Mouse (Mus musculus) midbrain, embryonic 15.5 days (tissue): Measurements from ENCODE around the gene H2-DMb1. TPM values are rescaled to one million over a fixed set of nuclear protein-coding genes. Genes with fewer than 3 reads are reported as not detected.

Experiments
- polyA plus RNA-seq: library from polyadenylated mRNA; unstranded; fragments of >200 nt; fragmentation: Nextera tagmentation; extraction: Ambion mirVana; gene quantifications from 2 replicates; pipeline ENCODE4 v1.2.1, GENCODE M21; 2015

The H2-DMb1 gene
- polyA plus RNA-seq, 1 experiment from 2014 or later: 0.79 TPM

Other genes with a start within 250 kb of the H2-DMb1 start
- 0.50 and 0.51 TPM in 2 replicates for gene Platr17, start 247.9 kb upstream of the H2-DMb1 start, polyA plus RNA-seq
- 59.4 and 61.1 TPM in 2 replicates for gene Daxx, start 243.7 kb upstream of the H2-DMb1 start, polyA plus RNA-seq
- 23.6 and 28.6 TPM in 2 replicates for gene Tapbp, start 237.2 kb upstream of the H2-DMb1 start, polyA plus RNA-seq
- 18.1 and 18.3 TPM in 2 replicates for gene Zbtb22, start 237.2 kb upstream of the H2-DMb1 start, polyA plus RNA-seq
- 60.9 and 61.1 TPM in 2 replicates for gene Rgl2, start 223.5 kb upstream of the H2-DMb1 start, polyA plus RNA-seq
- 178 TPM in 2 replicates for gene Pfdn6, start 212.7 kb upstream of the H2-DMb1 start, polyA plus RNA-seq
- 25.9 and 26.2 TPM in 2 replicates for gene Wdr46, start 212.4 kb upstream of the H2-DMb1 start, polyA plus RNA-seq
- gene B3galt4, start 201.6 kb upstream of the H2-DMb1 start, polyA plus RNA-seq: 14.9 and 15.1 TPM in 2 replicates
- gene Vps52, start 197.3 kb upstream of the H2-DMb1 start, polyA plus RNA-seq: 80.9 and 84.4 TPM in 2 replicates
- gene Rps18, start 197.1 kb upstream of the H2-DMb1 start, polyA plus RNA-seq: 689 and 743 TPM in 2 replicates
- gene H2-K1, start 152.7 kb upstream of the H2-DMb1 start, polyA plus RNA-seq: 19.0 and 20.1 TPM in 2 replicates
- gene Ring1, start 128.4 kb upstream of the H2-DMb1 start, polyA plus RNA-seq: 22.8 and 26.3 TPM in 2 replicates
- gene H2-Ke6, start 125.0 kb upstream of the H2-DMb1 start, polyA plus RNA-seq: 65.6 and 74.1 TPM in 2 replicates
- 178 and 184 TPM in 2 replicates for gene Slc39a7, start 121.4 kb upstream of the H2-DMb1 start, polyA plus RNA-seq
- 64.7 and 65.5 TPM in 2 replicates for gene Rxrb, start 121.3 kb upstream of the H2-DMb1 start, polyA plus RNA-seq
- 3.2 and 4.8 TPM in 2 replicates for gene Col11a2, start 113.6 kb upstream of the H2-DMb1 start, polyA plus RNA-seq
- gene H2-Oa, start 60.7 kb upstream of the H2-DMb1 start, polyA plus RNA-seq: not detected in 2 replicates
- gene H2-DMa, start 33.5 kb upstream of the H2-DMb1 start, polyA plus RNA-seq: 17.2 and 18.8 TPM in 2 replicates
- 137 and 140 TPM in 2 replicates for gene Brd2, start 30.4 kb upstream of the H2-DMb1 start, polyA plus RNA-seq
- gene H2-DMb2, start 9.8 kb upstream of the H2-DMb1 start, polyA plus RNA-seq: 0.27 and 0.65 TPM in 2 replicates
- 2.3 and 3.1 TPM in 2 replicates for gene Tap1, start 34.5 kb downstream of the H2-DMb1 start, polyA plus RNA-seq
- gene Psmb9, start 34.7 kb downstream of the H2-DMb1 start, polyA plus RNA-seq: 1.5 and 2.0 TPM in 2 replicates
- gene Psmb8, start 44.6 kb downstream of the H2-DMb1 start, polyA plus RNA-seq: 4.1 and 4.2 TPM in 2 replicates
- 1.7 and 2.2 TPM in 2 replicates for gene Tap2, start 50.5 kb downstream of the H2-DMb1 start, polyA plus RNA-seq
- gene H2-Ob, start 85.8 kb downstream of the H2-DMb1 start, polyA plus RNA-seq: 0.06 and 0.18 TPM in 2 replicates
- gene H2-Ab1, start 104.6 kb downstream of the H2-DMb1 start, polyA plus RNA-seq: 1.4 and 2.3 TPM in 2 replicates
- gene H2-Aa, start 134.8 kb downstream of the H2-DMb1 start, polyA plus RNA-seq: 0.30 and 0.61 TPM in 2 replicates
- 2.9 and 3.1 TPM in 2 replicates for gene H2-Eb1, start 152.8 kb downstream of the H2-DMb1 start, polyA plus RNA-seq
- 0.08 and 0.19 TPM in 2 replicates for gene H2-Eb2, start 172.6 kb downstream of the H2-DMb1 start, polyA plus RNA-seq
- not detected in 2 replicates for gene Btnl2, start 201.8 kb downstream of the H2-DMb1 start, polyA plus RNA-seq
- gene Btnl1, start 224.1 kb downstream of the H2-DMb1 start, polyA plus RNA-seq: not detected in 2 replicates
- gene BC051142, start 245.7 kb downstream of the H2-DMb1 start, polyA plus RNA-seq: 5.8 and 7.1 TPM in 2 replicates